Mouse (Mus musculus): ENCODE results near the gene Ptprr. TPM values are rescaled to one million over a fixed set of nuclear protein-coding genes. Genes with fewer than 3 reads are reported as not detected.

Gene Ptprr
- polyA plus RNA-seq (2015; fragmentation: Nextera tagmentation; extraction: Ambion mirVana): 27.6 and 32.2 TPM in 2 replicates

GRCm38 (mm10) chr10:116017845-116018479 is at the start of gene Ptprr:
Gene Ptprr, plus strand, starts transcription at chr10:116018213.

GRCm38 (mm10) chr10:116113867-116114474 is 96.0 kb downstream of the Ptprr start, which contains the start of gene 4933416C03Rik:
Gene 4933416C03Rik, minus strand, starts transcription at chr10:116113917.

DNA sequence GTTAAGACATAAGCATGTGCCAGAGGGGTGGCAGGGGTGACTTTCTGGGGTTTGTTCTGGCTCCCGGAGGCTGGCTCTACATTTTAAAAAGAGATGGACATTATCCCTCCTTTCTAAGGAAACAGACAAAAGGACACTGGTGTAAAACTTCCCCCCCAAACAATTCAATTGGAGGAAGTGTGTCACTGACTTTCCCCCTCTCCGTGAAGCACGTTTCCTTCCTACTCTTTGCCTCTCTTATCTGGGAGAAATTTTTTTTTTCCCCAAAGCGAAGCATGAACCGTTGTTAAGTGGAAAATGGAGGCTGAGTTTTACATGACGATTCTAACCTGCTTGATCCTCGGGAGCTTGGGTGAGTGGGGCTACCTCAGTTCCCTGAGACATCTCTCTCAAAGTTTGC is 257.3 kb downstream of the Ptprr start, which contains the start of gene Ptprb:
Gene Ptprb, plus strand, starts transcription at position 244 of the 400 bp plus-strand sequence.

Other genes with a start within 250 kb of the Ptprr start
- gene Tspan8, start 201.4 kb upstream of the Ptprr start, polyA plus RNA-seq (2015; fragmentation: Nextera tagmentation; extraction: Ambion mirVana): 1.7 and 8.3 TPM in 2 replicates
- 0.14 TPM in 1 of 2 replicates, not detected in the other for gene 4933416C03Rik, start 95.7 kb downstream of the Ptprr start, polyA plus RNA-seq (2015; fragmentation: Nextera tagmentation; extraction: Ambion mirVana)